Mouse (Mus musculus) liver, embryonic 15.5 days (tissue): ENCODE measurements around the gene Cog5. TPM values are rescaled to one million over a fixed set of nuclear protein-coding genes. Genes with fewer than 3 reads are reported as not detected.

Experiments used
- ATAC-seq: fragments of 200-750 bp; cut with Nextera tagmentation; 2 replicates; pipeline ENCODE4 v1.8.0; 2017; ENCODE audit warnings: moderate number of reproducible peaks, mild to moderate bottlenecking, moderate library complexity; ENCODE audit not compliant: insufficient read depth
- H3K27ac ChIP-seq: fragments of 300-500 bp; sonication (generic); replicated peaks from 2 replicates; pipeline ENCODE4 v1.5.1; 2015; ENCODE audit warnings: mild to moderate bottlenecking, inconsistent platforms
- H3K27me3 ChIP-seq: fragments of 300-500 bp; sonication (generic); 2 replicates; pipeline ENCODE4 v1.6.1; 2015; ENCODE audit warnings: mild to moderate bottlenecking, inconsistent platforms
- H3K36me3 ChIP-seq: fragments of 300-500 bp; sonication (generic); replicated peaks from 2 replicates; pipeline ENCODE4 v1.6.1; 2015; ENCODE audit warnings: moderate library complexity, mild to moderate bottlenecking, inconsistent platforms
- H3K4me1 ChIP-seq: fragments of 300-500 bp; sonication (generic); replicated peaks from 2 replicates; pipeline ENCODE4 v1.6.1; 2015; ENCODE audit warnings: inconsistent platforms
- H3K4me2 ChIP-seq: fragments of 300-500 bp; sonication (generic); 2 replicates; pipeline ENCODE4 v1.6.1; 2015; ENCODE audit warnings: moderate library complexity, mild to moderate bottlenecking, inconsistent platforms
- H3K4me3 ChIP-seq: fragments of 300-500 bp; sonication (generic); replicated peaks from 2 replicates; pipeline ENCODE4 v1.5.1; 2015; ENCODE audit warnings: mild to moderate bottlenecking, inconsistent platforms
- H3K9ac ChIP-seq: fragments of 300-500 bp; sonication (generic); 2 replicates; pipeline ENCODE4 v1.6.1; 2015; ENCODE audit warnings: moderate library complexity, mild to moderate bottlenecking, inconsistent platforms
- H3K9me3 ChIP-seq: fragments of 300-500 bp; sonication (generic); replicated peaks from 2 replicates; pipeline ENCODE4 v1.6.1; 2016; ENCODE audit warnings: inconsistent platforms
- WGBS: fragments of 180-500 bp; shearing (Covaris S2); methylation state at CpG from one replicate; pipeline ENCODE4 v1.1.7; 2015; ENCODE audit warnings: mixed read lengths; ENCODE audit not compliant: insufficient replicate concordance; 5-methylcytosine and 5-hydroxymethylcytosine counted together
- polyA plus RNA-seq: library from polyadenylated mRNA; unstranded; fragments of >200 nt; fragmentation: Nextera tagmentation; extraction: Ambion mirVana; gene quantifications from 2 replicates; pipeline ENCODE4 v1.2.1, GENCODE M21; 2015

The Cog5 gene
- polyA plus RNA-seq, 1 experiment from 2014 or later, result 6.8 TPM

DNA sequence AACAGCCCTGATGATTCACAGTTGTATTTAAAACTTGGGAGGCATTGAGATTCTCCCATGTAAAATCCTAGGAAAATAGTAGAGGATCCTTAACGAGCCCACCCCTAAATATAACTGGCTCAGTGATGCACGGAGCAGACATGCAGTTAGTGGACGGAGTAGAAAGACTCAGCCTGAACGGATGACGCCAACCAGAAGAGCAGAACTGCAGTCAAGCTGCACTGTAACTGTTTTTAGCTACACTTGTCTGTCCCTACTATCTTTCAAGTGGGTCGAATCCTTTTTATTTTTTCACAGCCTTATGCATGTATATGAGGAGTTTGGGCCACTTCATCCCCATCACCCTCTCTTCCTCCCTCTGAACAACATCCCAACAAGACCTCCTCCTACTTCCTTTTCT lies 331.1 kb downstream of the Cog5 start:
- peaks cover 23% of the 10 kb centered on the region for H3K4me1 ChIP-seq
- peaks cover 85% of the 10 kb centered on the region for H3K36me3 ChIP-seq
- no peak for ATAC-seq
- no peaks in the 10 kb centered on the region for H3K9me3 ChIP-seq
- no peak overlapping the region for H3K9ac ChIP-seq
- no peak overlapping the region for H3K4me2 ChIP-seq
- H3K27me3 ChIP-seq, result no peaks in the 10 kb centered on the region
- H3K27ac ChIP-seq, result no peak overlapping the region
- H3K4me3 ChIP-seq, result no peak overlapping the region
- WGBS, result 82% methylated on average over 6 of the region's 6 CpGs

DNA sequence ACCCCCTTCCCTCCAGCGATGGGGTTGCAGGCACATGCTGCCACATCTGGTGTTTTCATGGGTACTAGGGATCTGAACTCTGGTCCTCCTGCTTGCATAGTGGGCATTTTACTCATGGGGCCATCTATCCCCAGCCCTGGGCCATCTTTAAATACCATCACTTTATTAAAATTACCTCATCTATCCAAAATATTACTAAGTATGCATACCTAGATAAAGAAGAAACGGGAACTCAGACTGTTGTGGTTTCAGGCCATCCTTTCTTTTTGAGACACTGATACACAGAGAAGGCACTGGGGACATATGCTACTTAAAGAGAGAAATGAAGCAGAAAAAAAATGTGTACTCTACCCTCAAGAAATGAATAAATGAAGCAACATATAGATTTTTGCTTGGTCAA lies 331.8 kb downstream of the Cog5 start:
- WGBS, result 73% methylated on average over 2 of the region's 2 CpGs
- Histone ChIP-seq H3K9ac (no peak overlapping the region), H3K4me3 (no peak overlapping the region), H3K4me1 (peaks cover 24% of the 10 kb centered on the region), H3K27me3 (no peaks in the 10 kb centered on the region), H3K36me3 (peaks cover 85% of the 10 kb centered on the region), H3K9me3 (no peaks in the 10 kb centered on the region), H3K27ac (no peak overlapping the region), H3K4me2 (no peak overlapping the region)
- no peak for ATAC-seq

Other genes starting within 250 kb of the Cog5 start
- gene Cbll1, start 155.3 kb upstream of the Cog5 start, polyA plus RNA-seq, result 3.5 and 4.1 TPM in 2 replicates
- gene Slc26a4, start 94.9 kb upstream of the Cog5 start, polyA plus RNA-seq, result not detected in 2 replicates
- gene Bcap29, start 20.2 kb upstream of the Cog5 start, polyA plus RNA-seq, result 17.8 and 21.9 TPM in 2 replicates
- 2.4 and 2.9 TPM in 2 replicates for gene Dus4l, start within 50 bp of the Cog5 start, polyA plus RNA-seq
- 0.03 TPM in 1 of 2 replicates, not detected in the other for gene Gpr22, start 59.1 kb downstream of the Cog5 start, polyA plus RNA-seq